12 mouse cellular contexts compared by ENCODE assay signal in genomic region chr13:54874291-54875200, GRCm38 (mm10).
DNase-seq lines count a peak whose midpoint lies in the region; ATAC-seq and TF ChIP-seq lines count a peak whose summit lies in the region.
"Had no signal": no experiment of that assay in that cellular context is flagged by ENCODE, and none has a peak within 500 bp of the region (broad histone marks: within the 10 kb centered on the region; RNA-seq: fewer than 3 reads in every experiment).

No protein-coding gene starts in this region.

- no peak overlapping the region for H3K27ac ChIP-seq in cerebellum, adult 2 months (ENCODE audit: insufficient read depth, low read length)
- H3K27ac ChIP-seq in forebrain, embryonic 11.5 days (ENCODE audit: low read depth, low read length): peak overlapping the region; percentile 60
- H3K27ac ChIP-seq in midbrain, embryonic 10.5 days (replicated peaks): peak overlapping the region; percentile 92
- H3K27ac ChIP-seq: lung, embryonic 15.5 days had no signal

- no peaks in the 10 kb centered on the region for H3K9me3 ChIP-seq in E14TG2a.4 (ENCODE audit: low read length)
- H3K9me3 ChIP-seq in forebrain, embryonic 11.5 days (ENCODE audit: control insufficient read depth, low read length): no peaks in the 10 kb centered on the region
- no peaks in the 10 kb centered on the region for H3K9me3 ChIP-seq in midbrain, embryonic 10.5 days (replicated peaks)
- H3K9me3 ChIP-seq: lung, embryonic 15.5 days had no signal

- WGBS in cerebellum, adult 2 months: 10% methylated on average over 38 of the region's 38 CpGs
- WGBS in forebrain, embryonic 11.5 days: 1% methylated on average over 38 of the region's 38 CpGs
- WGBS in midbrain, embryonic 10.5 days: under 1% methylated on average over 38 of the region's 38 CpGs

- no peak for DNase-seq in cerebellum, adult 2 months
- DNase-seq in cerebellum, adult 11-12 months: no peak
- peak; percentile 81 for DNase-seq in forebrain, embryonic 11.5 days (ENCODE audit: low spot score)
- peak; percentile 80 for DNase-seq in midbrain, embryonic 10.5 days (ENCODE audit: low spot score)
- no peak for DNase-seq in urinary bladder, postnatal 10 days (ENCODE audit: low spot score)
- DNase-seq in left cerebral cortex, postnatal 4 days: no peak
- no peak for DNase-seq in heart, adult 18-20 months
- DNase-seq: gastrocnemius, postnatal 14 days; kidney, adult 9 months; right cerebral cortex, adult 18-20 months had no signal

- H3K36me3 ChIP-seq in E14TG2a.4 (ENCODE audit: insufficient read depth, low read length): no peaks in the 10 kb centered on the region
- no peaks in the 10 kb centered on the region for H3K36me3 ChIP-seq in forebrain, embryonic 11.5 days (ENCODE audit: control insufficient read depth, insufficient read depth, low read length)
- no peaks in the 10 kb centered on the region for H3K36me3 ChIP-seq in midbrain, embryonic 10.5 days
- H3K36me3 ChIP-seq: lung, embryonic 15.5 days had no signal

- peak; percentile 80 for ATAC-seq in forebrain, embryonic 11.5 days (replicated peaks; ENCODE audit: low FRiP score)

- H3K4me1 ChIP-seq in cerebellum, adult 2 months (ENCODE audit: control insufficient read depth, insufficient read depth, low read length): peaks cover 12% of the 10 kb centered on the region
- peaks cover 40% of the 10 kb centered on the region for H3K4me1 ChIP-seq in E14TG2a.4 (replicated peaks; ENCODE audit: low read depth, low read length)
- peaks cover 10% of the 10 kb centered on the region; the same call in 1 of the 2 replicates for H3K4me1 ChIP-seq in forebrain, embryonic 11.5 days (replicated peaks; ENCODE audit: control insufficient read depth, insufficient read depth, low read length)
- H3K4me1 ChIP-seq in midbrain, embryonic 10.5 days: peaks cover 50% of the 10 kb centered on the region
- H3K4me1 ChIP-seq: lung, embryonic 15.5 days had no signal

- peak overlapping the region; percentile 60 for H3K9ac ChIP-seq in forebrain, embryonic 11.5 days (ENCODE audit: low read length)
- H3K9ac ChIP-seq: lung, embryonic 15.5 days had no signal

- H3K4me2 ChIP-seq in forebrain, embryonic 11.5 days (ENCODE audit: low read depth, low read length, severe bottlenecking): peak overlapping the region; percentile 57
- H3K4me2 ChIP-seq: lung, embryonic 15.5 days had no signal

- TF ChIP-seq CTCF in cerebellum, adult 2 months (IDR thresholded peaks at IDR 0.05; ENCODE audit: borderline replicate concordance, insufficient read depth, low read depth, low read length): no peak
- no peak for TF ChIP-seq CTCF in E14TG2a.4 (conservative IDR thresholded peaks at IDR 0.05; ENCODE audit: low read length)

- TF ChIP-seq POLR2A in cerebellum, adult 2 months (IDR thresholded peaks at IDR 0.05; ENCODE audit: borderline replicate concordance, insufficient read depth, low read length): no peak

- peak overlapping the region; percentile 43 for H3K4me3 ChIP-seq in cerebellum, adult 2 months (replicated peaks; ENCODE audit: insufficient read depth, low read depth, low read length)
- H3K4me3 ChIP-seq in E14TG2a.4 (replicated peaks; ENCODE audit: low read length): peak overlapping the region; percentile 72
- peak overlapping the region; percentile 24 for H3K4me3 ChIP-seq in forebrain, embryonic 11.5 days (ENCODE audit: low read depth, low read length)
- peak overlapping the region; percentile 52 for H3K4me3 ChIP-seq in midbrain, embryonic 10.5 days
- H3K4me3 ChIP-seq: lung, embryonic 15.5 days had no signal

- H3K27me3 ChIP-seq in cerebellum, adult 2 months (ENCODE audit: control insufficient read depth, insufficient read depth, low read length): no peaks in the 10 kb centered on the region
- H3K27me3 ChIP-seq in E14TG2a.4 (ENCODE audit: insufficient read depth, low read length): peaks cover 74% of the 10 kb centered on the region
- peaks cover 2% of the 10 kb centered on the region; the same call in 1 of the 2 replicates for H3K27me3 ChIP-seq in forebrain, embryonic 11.5 days (ENCODE audit: control insufficient read depth, insufficient read depth, low read length)
- H3K27me3 ChIP-seq in midbrain, embryonic 10.5 days (ENCODE audit: low read depth, poor library complexity, severe bottlenecking): peaks cover 69% of the 10 kb centered on the region

- intact Hi-C loops in left cerebral cortex, postnatal 4 days (cut with DNase I): no loop called here

Comparison
In these comparisons a context has a peak if more than half of its experiments do, and no peak if none do; other contexts are left out.
1. DNase-seq: peak in forebrain, embryonic 11.5 days (single experiment) and midbrain, embryonic 10.5 days (single experiment); none in cerebellum, adult 2 months (0 of 2), cerebellum, adult 11-12 months (single experiment), urinary bladder, postnatal 10 days (single experiment), left cerebral cortex, postnatal 4 days (single experiment) and heart, adult 18-20 months (0 of 2).
2. Peak in every context shown above with its lines, with median percentiles within 50 percentile points of each other: H3K4me3 ChIP-seq.